Mouse (Mus musculus) gonadal fat pad, adult 2 months (tissue): ENCODE measurements at regions not wholly inside any gene's neighbourhood (a gene's known extent, or its start where the extent isn't known, plus 50 kb on each side); places are given as distances from the start of the nearest gene placed in this dataset.

Source experiments
- DNase-seq: peaks from one replicate; pipeline ENCODE4 v3.0.0-alpha.2; 2012; ENCODE audit warnings: low read depth

GRCm38 (mm10) chr10:120666202-120666860 lies 190.1 kb upstream of the Hmga2 start:
- DNase-seq, result no peak

GRCm38 (mm10) chr10:120665670-120666069 lies 189.4 kb upstream of the Hmga2 start:
- DNase-seq, result no peak

- no peak for DNase-seq
Measured at GRCm38 (mm10) chr10:120664419-120664818, 188.2 kb upstream of the Hmga2 start.

GRCm38 (mm10) chr10:120663396-120663795 lies 187.1 kb upstream of the Hmga2 start:
- DNase-seq, result no peak

DNA sequence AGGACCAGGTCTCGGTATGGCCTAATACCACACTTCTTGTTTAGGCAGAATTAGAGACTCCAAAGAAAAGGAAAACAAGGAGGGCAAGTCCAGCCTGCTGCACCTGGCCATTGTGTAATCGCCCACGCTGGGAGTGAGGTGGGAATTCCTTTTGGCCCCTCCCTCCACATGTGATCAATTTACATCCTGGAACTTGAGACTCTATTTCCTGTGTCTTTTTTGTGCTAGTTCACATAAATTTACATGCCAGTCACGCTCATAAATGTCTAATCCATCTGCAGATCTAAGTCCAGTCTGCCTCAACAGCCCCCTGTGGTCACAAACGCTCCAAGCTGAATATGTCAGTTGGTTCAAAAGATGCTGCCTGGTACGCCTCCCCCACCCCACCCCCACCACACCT lies 184.2 kb upstream of the Hmga2 start:
- no peak for DNase-seq

DNA sequence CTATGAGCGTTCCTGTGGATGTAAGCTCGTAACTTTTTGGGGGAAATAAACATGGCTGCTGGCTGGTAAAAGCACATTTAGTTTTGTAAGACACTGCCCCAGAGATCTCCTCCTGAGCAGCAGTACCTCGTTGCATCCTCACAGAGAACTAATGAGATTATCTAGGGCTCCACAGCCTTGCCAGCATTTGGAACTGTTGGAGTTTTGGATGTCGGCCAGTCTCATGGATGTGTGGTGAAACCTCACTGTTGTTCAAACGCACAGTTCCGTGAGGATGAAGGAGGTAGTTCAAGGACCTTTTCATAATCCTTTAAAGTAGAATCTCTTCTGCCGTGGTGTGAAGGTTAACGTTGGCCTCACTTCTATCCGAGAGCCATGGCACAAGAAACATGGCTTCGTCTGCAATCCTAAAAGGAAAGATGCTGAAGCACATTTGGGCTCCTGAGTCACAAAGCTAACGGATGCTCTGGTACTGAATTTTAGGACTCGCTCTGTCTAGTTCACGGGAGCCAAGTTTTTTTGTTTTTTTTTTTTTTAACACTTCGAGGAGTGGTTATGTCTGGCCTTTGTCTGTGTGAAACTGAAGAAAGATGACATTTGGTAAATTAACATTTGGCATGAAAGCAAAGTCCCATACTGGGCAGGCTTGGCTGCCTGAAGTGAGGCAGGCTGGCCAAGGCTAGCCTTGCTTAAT lies 179.1 kb upstream of the Hmga2 start:
- no peak for DNase-seq

- no peak for DNase-seq
Measured at GRCm38 (mm10) chr10:120652525-120653215, 176.4 kb upstream of the Hmga2 start.

- no peak for DNase-seq
Measured at GRCm38 (mm10) chr10:120651845-120652244, 175.6 kb upstream of the Hmga2 start.

- DNase-seq, result no peak
Measured at GRCm38 (mm10) chr10:120650336-120650735, 174.1 kb upstream of the Hmga2 start.

DNA sequence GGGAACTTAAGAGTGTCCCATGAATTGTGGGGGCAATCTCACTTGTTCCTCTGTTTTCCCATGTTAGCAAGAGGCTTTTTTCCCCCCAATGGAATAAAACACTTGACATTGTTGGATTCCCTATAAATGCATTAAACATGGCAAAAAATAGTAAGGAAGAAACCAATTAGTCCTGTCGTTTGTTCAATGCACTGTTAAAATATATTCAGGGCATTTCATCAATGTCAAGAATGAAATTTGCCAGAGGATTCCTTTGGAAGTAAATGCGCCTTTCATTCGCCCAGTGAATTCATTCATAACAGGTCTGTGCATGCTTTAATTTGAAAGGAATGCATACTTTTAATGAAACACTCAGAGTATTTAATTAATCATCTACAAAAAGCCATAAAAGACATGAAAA lies 172.5 kb upstream of the Hmga2 start:
- DNase-seq, result no peak

DNA sequence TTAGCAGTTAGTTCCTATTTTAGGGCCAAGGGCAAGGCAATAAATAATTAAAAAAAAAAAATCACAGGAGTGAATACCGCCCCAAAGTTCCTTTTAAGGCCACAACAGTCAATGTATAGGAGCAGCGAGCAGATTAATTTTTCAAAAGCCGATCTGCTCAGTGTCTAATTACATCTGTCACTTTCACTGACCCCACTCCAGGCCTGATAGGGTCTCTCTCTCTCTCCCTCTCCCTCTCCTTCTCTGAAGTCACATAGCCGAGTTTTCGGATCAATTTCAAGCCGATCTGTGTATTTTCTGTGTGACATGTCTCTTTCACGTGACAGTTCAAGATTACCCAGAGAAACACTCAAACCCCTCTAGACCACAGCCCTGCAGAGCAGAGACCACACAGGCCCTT lies 171.8 kb upstream of the Hmga2 start:
- no peak for DNase-seq

DNA sequence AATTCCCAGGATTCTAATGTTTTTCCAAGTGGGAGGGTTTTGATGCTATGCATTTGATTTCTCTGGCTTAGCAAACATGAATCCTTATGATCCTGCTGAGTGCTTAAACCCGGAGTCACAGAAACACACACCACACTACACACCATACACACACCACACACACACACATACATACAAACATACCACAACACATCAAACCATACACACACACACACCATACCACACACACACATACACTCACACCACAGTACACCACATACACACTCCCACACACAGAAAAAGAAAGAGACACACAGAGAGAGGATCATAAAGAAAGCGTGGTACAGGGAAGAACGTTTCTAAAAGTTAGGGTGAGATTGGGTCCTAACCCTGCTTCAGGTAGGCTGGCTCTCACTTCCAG lies 171.1 kb upstream of the Hmga2 start:
- no peak for DNase-seq

DNA sequence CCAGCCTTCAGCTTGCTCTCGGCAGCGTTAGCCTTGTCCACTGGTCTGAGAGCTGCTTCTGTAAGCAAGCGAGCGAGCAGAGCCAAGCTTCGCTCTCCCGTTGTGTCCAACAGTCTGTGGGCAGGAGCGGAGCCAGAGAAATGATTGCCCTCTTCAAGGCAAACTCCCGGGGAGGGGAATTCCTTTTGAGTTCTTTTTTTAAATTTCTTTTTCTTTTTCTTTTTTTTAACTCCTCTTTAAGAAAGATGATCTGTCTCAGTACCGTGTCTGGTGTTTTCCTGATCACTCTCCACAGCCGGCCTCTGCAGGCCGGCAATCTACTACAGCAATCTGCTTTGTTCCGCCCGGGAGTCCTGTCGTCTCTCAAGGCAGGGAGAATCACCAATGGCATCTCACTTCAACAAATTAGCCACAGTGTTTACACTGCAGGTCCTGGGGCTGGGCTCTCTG lies 170.6 kb upstream of the Hmga2 start:
- DNase-seq, result no peak

- DNase-seq, result no peak
Measured at GRCm38 (mm10) chr10:120640847-120641246, 164.6 kb upstream of the Hmga2 start.

- no peak for DNase-seq
Measured at GRCm38 (mm10) chr10:120638316-120638715, 162.0 kb upstream of the Hmga2 start.

DNA sequence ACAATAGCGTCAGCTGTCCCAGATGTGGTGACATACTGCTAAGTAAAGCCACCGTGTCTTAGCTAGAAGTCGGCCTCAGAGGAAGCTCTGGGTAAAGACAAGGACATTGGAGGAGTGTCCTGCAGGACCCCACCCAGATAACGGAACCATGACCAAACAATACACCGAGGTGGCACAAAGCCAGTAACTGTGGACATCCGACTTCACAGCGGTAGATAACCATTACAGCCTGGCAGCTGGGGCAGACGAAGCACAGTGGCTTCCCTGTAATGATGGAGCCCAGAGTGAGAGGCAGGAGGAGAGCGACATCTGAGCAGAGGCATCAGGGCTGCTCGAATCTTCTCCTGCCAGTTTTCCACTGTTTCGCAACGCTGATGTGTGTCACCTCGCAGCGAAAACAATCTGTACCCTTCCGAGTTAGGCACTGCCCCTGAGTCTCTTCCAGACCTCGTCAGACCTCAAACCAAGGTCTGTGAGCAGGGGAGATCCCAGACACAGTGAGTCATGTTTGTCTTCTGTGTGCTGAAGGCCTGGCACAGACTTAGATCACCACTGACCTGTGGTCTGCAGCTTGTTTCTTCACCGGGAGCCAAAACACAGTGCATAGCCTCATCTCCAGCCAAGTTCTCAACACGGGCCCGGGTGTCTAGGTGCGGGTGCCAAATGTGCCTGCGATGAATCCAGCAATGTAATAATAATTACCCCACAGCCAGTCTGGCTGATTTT lies 159.7 kb upstream of the Hmga2 start:
- DNase-seq, result peak; percentile 17

- DNase-seq, result no peak
Measured at GRCm38 (mm10) chr10:120635194-120635593, 158.9 kb upstream of the Hmga2 start.

DNA sequence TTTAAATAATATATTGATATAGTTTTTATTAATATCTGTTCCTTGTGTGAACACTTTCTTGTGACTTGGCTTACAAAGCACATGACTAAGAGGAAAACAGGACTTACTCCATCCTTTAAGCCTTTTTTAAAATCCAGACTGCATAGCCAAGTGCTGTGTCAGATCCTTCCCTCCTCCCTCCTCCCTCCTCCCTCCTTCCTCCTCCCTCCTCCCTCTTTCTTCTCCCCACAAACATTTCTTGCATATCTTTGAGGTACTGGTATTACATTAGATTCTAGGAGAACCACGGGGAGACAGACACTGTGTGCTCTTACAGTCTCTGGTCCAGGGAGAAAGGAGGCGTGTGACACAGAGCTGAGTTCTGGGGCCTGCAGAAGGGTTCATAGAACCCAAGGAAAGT lies 155.8 kb upstream of the Hmga2 start:
- no peak for DNase-seq

GRCm38 (mm10) chr10:120628066-120628465 lies 151.8 kb upstream of the Hmga2 start:
- DNase-seq, result no peak

DNA sequence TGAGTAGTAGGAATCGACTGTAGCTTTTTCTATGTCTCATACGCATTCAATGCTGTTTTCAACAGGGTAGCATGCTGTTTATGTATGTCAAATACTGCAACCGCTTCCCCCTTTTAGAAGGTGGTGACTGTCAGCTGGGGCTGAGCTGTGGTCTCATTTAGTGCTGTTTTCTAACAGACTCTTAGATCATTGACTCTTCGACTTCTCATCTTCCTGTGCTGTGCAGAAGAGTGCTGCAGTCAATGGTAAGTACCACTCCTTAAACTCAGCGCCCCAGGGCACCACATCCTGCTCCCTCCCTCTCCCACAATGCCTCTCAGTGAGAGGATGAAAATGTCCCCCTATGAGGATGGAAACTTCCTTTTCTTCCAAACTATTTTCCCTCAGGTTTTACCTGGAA lies 149.2 kb upstream of the Hmga2 start:
- DNase-seq, result no peak

DNA sequence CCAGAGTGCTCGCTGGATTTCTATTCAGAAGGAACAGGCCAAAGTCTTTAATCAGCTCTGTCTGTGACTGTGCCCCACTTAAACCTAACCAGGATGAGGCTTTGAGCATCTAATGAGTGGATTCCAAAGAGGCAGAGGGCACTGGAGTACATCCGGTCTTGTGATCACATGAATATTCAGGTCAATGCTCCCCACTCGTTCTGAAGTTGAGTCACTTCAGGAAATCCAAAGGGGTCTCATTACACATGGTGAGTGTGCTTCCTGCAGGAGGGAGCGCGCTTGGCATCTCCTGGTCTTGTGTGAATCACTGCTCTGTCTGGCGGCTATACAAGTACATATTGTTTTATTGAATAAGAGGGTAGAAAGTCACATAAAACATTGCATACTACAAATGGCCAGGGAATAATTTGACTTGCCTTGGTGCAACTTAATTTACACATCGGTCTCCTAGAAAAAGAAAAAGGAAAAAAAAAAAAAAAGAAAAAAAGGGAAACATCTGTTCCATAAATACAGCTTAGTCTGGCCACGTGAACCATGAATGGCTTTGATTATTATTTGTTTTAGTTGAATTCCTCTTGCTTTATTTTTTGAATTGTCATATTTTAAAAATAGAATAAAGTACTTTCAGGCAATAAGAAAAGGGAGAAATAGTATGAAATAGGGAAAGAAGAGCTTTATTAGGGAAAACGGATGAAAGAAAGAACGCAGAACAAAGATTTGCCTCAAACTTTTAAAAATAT lies 148.1 kb upstream of the Hmga2 start:
- DNase-seq, result no peak
